18 mouse cellular contexts compared by ENCODE assay signal in genomic region chr19:46434591-46434990, GRCm38 (mm10). TPM values are rescaled to one million over a fixed set of nuclear protein-coding genes. Genes with fewer than 3 reads are reported as not detected.
A peak's percentile ranks its signal among the peaks of the same experiment; 100 is the strongest.
DNase-seq lines count a peak whose midpoint lies in the region; ATAC-seq lines count a peak whose summit lies in the region.
"Had no signal": no experiment of that assay in that cellular context is flagged by ENCODE, and none has a peak within 500 bp of the region (broad histone marks: within the 10 kb centered on the region; RNA-seq: fewer than 3 reads in every experiment).

No protein-coding gene starts in this region.

- no peaks in the 10 kb centered on the region for H3K36me3 ChIP-seq in embryonic facial prominence, embryonic 14.5 days (ENCODE audit: control insufficient read depth, insufficient read depth, low read length)
- H3K36me3 ChIP-seq in limb, embryonic 10.5 days = peaks cover 29% of the 10 kb centered on the region
- H3K36me3 ChIP-seq: liver, embryonic 13.5 days had no signal

- intact Hi-C loops in left cerebral cortex, postnatal 4 days (cut with DNase I) = no loop called here
- intact Hi-C loops in heart, postnatal 36 days (cut with DNase I) = no loop called here

- no peaks in the 10 kb centered on the region for H3K27me3 ChIP-seq in embryonic facial prominence, embryonic 14.5 days (replicated peaks; ENCODE audit: control insufficient read depth, insufficient read depth, low read length)
- H3K27me3 ChIP-seq in limb, embryonic 10.5 days (ENCODE audit: low read depth, poor library complexity, severe bottlenecking) = no peaks in the 10 kb centered on the region
- H3K27me3 ChIP-seq: CH12.LX; liver, embryonic 13.5 days; megakaryocyte, embryonic 14.5 days had no signal

- peak; percentile 60 for DNase-seq in left cerebral cortex, postnatal 4 days
- no peak for DNase-seq in left cerebral cortex, adult 11 months (ENCODE audit: low spot score)
- DNase-seq in embryonic facial prominence, embryonic 14.5 days (ENCODE audit: low spot score) = no peak
- no peak for DNase-seq in limb, embryonic 10.5 days (ENCODE audit: low spot score)
- peak; percentile 68 for DNase-seq in retina, embryonic 14.5 days (ENCODE audit: low spot score)
- no peak for DNase-seq in heart, postnatal 4 days
- no peak for DNase-seq in heart, postnatal 36 days
- DNase-seq: adrenal gland, postnatal 25 days; cerebellum, adult 9-11 months; gastrocnemius, postnatal 14 days; kidney, postnatal 10 days; liver, embryonic 13.5 days; thymus, postnatal 36 days had no signal

- WGBS in embryonic facial prominence, embryonic 14.5 days = 46% methylated on average over 9 of the region's 9 CpGs
- 76% methylated on average over 9 of the region's 9 CpGs for WGBS in limb, embryonic 10.5 days

- no peaks in the 10 kb centered on the region for H3K9me3 ChIP-seq in embryonic facial prominence, embryonic 14.5 days (ENCODE audit: control insufficient read depth, low read length)
- no peaks in the 10 kb centered on the region for H3K9me3 ChIP-seq in limb, embryonic 10.5 days (replicated peaks)
- H3K9me3 ChIP-seq: liver, embryonic 13.5 days; megakaryocyte, embryonic 14.5 days had no signal

- no peak for ATAC-seq in embryonic facial prominence, embryonic 14.5 days (ENCODE audit: low read depth)
- ATAC-seq: activated CD4-positive, CD25-positive, alpha-beta regulatory T cell, adult 4 months; intestine, embryonic 16.5 days; lung, postnatal 0 days had no signal

- H3K4me2 ChIP-seq in embryonic facial prominence, embryonic 14.5 days (ENCODE audit: low read depth, low read length) = no peak overlapping the region
- H3K4me2 ChIP-seq: liver, embryonic 13.5 days had no signal

- H3K27ac ChIP-seq in embryonic facial prominence, embryonic 14.5 days (replicated peaks; ENCODE audit: low read depth, low read length) = peak overlapping the region; percentile 76
- H3K27ac ChIP-seq in limb, embryonic 10.5 days = 0 out of 2 replicates have a peak overlapping the region, but pooled peaks have one; percentile 56
- H3K27ac ChIP-seq: liver, embryonic 13.5 days had no signal

- no peak overlapping the region for H3K4me3 ChIP-seq in embryonic facial prominence, embryonic 14.5 days (ENCODE audit: low read depth, low read length)
- no peak overlapping the region; the same call in 1 of the 2 replicates for H3K4me3 ChIP-seq in limb, embryonic 10.5 days
- H3K4me3 ChIP-seq: liver, embryonic 13.5 days; megakaryocyte, embryonic 14.5 days had no signal

- H3K9ac ChIP-seq in embryonic facial prominence, embryonic 14.5 days (ENCODE audit: low read depth, low read length) = no peak overlapping the region
- H3K9ac ChIP-seq: liver, embryonic 13.5 days had no signal

- H3K4me1 ChIP-seq in embryonic facial prominence, embryonic 14.5 days (ENCODE audit: control insufficient read depth, insufficient read depth, low read length) = peaks cover 21% of the 10 kb centered on the region
- peaks cover 37% of the 10 kb centered on the region for H3K4me1 ChIP-seq in limb, embryonic 10.5 days

RNA-seq across cellular contexts. Expression of gene Sufu, which starts 37.9 kb away (rescaled TPM):
- 10 to 100 TPM; 22.2 to 23.9 TPM for total RNA-seq in left cerebral cortex, postnatal 4 days (2021)
- 34.3 and 39.8 TPM in 2 replicates for polyA plus RNA-seq in embryonic facial prominence, embryonic 14.5 days (2014; fragmentation: Nextera tagmentation; extraction: Ambion mirVana)
- polyA plus RNA-seq in limb, embryonic 10.5 days (2016; fragmentation: Nextera tagmentation; extraction: Ambion mirVana) = 53.8 and 58.5 TPM in 2 replicates
- 10 to 100 TPM; 17.0 to 19.1 TPM for total RNA-seq in heart, postnatal 4 days (2021)
- 10 to 100 TPM; 10.8 to 12.7 TPM for total RNA-seq in heart, postnatal 36 days (2021)

RNA-seq across cellular contexts. Expression of gene Actr1a, which starts 39.0 kb away (rescaled TPM):
- total RNA-seq in left cerebral cortex, postnatal 4 days (2021) = 100 to 1,000 TPM; 304 to 313 TPM
- 137 and 156 TPM in 2 replicates for polyA plus RNA-seq in embryonic facial prominence, embryonic 14.5 days (2014; fragmentation: Nextera tagmentation; extraction: Ambion mirVana)
- polyA plus RNA-seq in limb, embryonic 10.5 days (2016; fragmentation: Nextera tagmentation; extraction: Ambion mirVana) = 159 and 168 TPM in 2 replicates
- total RNA-seq in heart, postnatal 4 days (2021) = 100 to 1,000 TPM; 126 to 130 TPM
- 10 to 100 TPM; 88.4 to 97.0 TPM for total RNA-seq in heart, postnatal 36 days (2021)

Comparison
In these comparisons a context has a peak if more than half of its experiments do, and no peak if none do; other contexts are left out.
1. DNase-seq: peak in left cerebral cortex, postnatal 4 days (single experiment) and retina, embryonic 14.5 days (single experiment); none in left cerebral cortex, adult 11 months (single experiment), embryonic facial prominence, embryonic 14.5 days (single experiment), limb, embryonic 10.5 days (single experiment), heart, postnatal 4 days (single experiment) and heart, postnatal 36 days (0 of 2).